Mouse (Mus musculus): ENCODE results near the gene Pigk.
"Not testable (repeated sequence)": the region's sequence is repeated elsewhere in the genome, so short reads cannot be mapped to it uniquely, and the experiment has no call there.

The Pigk gene

DNA sequence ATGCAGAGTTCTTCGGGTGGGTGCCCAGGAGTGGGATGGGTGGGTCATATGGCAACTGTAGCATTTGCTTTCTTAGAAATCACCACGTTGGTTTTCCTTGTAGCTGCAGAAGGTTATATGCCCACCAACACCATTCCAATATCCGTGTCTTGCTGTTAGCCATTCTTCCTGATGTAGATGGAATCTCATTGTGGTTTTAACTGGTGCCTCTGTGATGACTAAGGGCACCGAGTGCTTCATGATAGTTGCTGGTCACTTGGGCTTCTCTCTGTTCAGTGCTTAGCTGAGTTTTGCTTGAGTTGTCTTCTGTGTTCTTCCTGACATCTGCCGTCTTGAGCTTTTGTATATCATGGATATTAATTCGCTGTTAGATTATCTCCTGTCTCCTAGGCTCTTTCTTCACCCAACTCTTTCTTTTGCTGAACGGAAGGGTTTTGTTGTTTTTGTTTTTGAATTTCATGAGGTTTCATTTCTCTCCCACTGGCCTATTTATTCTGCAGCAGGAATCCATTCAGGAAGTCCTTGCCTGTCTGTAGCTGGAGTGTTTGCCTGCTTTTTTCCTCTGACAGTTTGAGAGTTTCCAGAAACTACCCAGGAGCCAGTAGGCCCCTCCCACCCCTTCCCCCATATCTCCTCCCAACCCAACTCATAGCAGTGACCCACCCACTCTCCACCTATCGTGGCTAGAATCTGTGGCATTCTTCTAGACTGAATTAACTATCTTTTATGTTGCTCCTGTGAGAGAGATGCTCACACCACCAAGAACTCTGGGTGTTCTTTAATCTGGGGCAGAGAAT, 50.8 kb downstream of the Pigk start:
- DNase-seq (ENCODE audit: low read depth, low spot score): no peak

DNA sequence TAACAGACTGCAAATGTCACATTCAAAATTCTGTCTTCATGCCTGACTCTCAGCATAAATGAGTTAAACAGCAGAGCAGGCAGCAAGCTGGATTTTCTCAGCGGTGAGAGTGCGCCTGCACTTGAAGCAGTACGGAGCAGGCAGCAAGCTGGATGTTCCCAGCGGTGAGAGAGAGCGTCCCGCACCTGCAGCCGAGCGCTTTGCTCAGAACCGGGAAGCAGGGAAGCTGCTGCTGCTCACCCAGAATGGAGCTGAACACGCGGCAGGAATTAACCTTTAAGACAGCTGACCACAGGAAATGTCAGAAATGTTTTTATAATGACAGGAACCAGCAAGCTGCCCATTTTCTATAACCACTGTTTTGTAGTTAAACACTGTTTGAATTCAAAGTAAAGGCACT, 53.6 kb downstream of the Pigk start:
- DNase-seq (ENCODE audit: low read depth, low spot score): no peak

DNA sequence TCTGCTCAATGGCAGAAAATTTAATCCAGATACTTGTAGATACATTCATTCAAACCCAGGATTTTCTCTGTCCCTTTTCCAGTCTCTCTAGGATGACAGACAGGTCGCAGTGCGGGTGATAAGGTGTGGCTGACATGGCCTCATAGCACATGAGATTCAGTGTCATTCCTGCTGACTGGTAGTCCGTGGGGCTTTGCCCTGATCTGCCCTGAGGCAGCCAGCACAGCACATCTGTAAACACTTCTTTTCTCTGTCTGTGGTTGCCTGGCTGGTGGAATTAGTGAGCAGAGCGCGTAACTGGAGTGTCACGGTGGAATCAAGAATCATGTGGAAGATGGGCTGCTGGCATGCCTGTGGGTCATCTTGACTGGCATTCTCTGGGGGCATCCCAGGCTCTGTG, 56.2 kb downstream of the Pigk start:
- DNase-seq (ENCODE audit: low read depth, low spot score): no peak

DNA sequence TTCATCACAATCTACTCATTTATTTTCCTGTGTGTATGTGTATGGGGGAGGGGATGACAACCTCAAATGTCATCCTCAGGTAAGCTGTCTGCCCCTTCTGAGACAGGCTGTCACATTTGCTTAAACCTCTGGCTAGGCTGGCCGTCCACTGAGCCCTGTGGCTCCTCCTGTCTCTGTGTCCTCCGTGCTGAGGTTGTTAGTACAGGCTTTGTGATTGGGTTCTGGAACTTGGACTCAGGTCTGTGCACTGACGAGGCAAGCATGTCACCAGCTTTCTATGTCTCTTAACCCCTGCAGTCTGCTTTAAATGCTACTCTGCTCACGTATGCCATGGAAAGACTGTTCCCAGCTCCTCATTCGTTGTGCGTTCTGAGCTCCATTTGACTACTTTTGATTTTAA, 62.5 kb downstream of the Pigk start:
- no peak for DNase-seq (ENCODE audit: low read depth, low spot score)

DNA sequence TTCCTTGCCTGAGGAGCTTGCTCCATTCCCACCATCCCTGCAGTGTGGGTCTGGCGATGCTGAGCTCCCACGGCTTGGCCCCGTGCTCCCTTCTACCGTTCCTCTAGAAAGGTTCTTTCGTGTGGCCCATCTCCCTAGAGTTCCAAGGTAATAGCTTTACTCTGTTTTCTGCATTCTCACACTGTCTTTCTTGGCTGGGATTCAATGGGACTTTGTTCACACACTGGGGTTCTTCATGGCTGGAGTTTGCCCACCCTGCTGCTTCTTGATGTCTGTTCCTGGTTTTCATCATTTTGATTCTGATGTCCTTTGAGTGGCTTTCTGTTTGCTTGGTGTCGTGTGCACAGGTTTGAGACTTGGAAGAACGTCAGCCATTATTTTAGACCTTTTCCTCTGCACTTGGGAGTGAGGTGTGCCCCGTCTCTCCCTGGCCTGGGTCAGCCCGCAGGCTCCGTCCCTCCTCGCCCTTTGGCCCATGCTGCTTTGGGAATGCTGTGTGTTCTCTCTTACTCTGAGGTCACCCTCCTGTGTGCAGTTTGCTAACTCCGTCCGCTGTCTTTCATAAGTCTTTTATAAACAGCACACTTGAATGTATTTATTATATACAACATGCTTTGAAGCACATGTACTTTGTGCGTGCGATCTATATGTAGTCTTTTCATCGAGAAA, 63.1 kb downstream of the Pigk start:
- DNase-seq (ENCODE audit: low read depth, low spot score): no peak

DNA sequence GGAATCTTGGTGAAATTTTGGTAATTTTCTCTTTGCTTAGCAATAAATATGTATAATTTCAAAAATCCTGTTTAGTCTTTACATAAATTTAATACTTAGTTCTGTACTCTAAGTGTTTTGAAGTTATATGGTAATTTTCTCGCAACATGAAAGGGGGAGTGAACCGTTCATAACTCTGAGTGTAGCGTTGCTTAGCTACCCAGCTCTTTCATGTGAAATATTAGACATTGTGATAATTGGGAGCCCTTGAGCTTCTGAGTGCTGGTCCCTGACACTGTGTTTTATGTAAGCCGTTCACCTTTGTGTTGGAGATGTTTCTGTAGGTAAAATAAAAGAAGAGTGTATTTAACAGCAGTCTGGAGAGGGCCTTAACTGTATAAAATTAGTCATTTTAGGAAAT, 65.9 kb downstream of the Pigk start:
- DNase-seq (ENCODE audit: low read depth, low spot score): no peak

DNA sequence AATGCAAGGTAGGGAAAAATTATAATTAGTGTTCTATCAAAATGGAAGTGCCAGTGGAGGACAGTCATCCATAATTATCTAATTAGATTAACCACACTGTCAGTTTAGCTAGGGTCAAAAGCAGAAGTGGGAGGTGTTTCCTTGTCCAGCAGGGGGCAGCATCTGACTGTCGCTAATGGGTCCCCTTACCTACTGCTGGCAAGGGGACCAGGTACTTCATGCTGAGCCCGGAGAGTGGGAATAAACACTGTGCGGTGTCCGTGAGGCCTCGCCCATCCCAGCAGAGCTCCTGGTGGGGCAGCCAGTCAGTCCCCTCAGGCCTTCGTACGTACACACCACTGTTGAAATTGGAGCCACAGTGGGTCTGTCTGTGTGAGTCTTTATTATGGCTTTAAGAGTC, 69.9 kb downstream of the Pigk start:
- DNase-seq (ENCODE audit: low read depth, low spot score): peak; percentile 69

DNA sequence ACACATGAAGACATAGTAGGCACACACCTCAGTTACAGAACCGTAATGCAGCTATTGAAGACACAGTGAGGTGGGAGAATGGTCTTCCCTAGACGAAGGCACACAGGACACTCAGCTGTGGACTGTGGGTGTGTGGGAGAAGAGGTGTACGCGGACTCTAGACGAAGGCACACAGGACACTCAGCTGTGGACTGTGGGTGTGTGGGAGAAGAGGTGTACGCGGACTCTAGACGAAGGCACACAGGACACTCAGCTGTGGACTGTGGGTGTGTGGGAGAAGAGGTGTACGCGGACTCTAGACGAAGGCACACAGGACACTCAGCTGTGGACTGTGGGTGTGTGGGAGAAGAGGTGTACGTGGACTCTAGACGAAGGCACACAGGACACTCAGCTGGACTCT, 70.5 kb downstream of the Pigk start:
- DNase-seq (ENCODE audit: low read depth, low spot score): not testable (repeated sequence)

DNA sequence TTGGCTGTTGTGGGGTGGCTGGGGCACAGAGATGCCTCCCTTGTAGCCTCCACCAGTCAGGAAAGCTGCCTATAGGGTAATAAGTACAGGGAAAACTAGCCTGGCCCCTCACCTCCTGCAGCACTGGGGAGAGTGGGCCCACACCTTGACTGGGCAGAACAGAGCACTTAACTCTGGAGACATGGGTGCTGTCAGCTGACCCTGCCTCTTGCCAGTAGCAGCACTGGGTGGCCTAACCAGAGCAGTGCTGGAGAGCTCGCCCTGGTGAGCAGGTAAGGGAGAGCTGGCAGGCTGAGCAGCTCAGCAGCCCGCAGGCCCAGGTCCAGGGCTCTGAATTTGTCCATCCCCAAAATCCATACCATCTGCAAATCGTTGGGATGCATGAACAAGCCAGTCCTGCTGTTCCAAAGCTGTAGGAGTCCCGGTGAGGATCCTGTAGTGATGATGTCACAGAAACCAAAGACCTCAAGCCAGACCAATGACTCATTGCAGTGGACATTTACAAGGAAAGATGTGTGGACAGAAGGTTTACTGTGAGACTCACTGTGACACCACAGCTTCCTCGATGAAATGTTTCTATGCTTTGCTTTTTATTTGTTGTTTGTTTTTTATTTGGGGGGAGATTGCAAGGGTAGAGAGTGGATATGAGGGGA, 74.5 kb downstream of the Pigk start:
- not testable (repeated sequence) for DNase-seq (ENCODE audit: low read depth, low spot score)

DNA sequence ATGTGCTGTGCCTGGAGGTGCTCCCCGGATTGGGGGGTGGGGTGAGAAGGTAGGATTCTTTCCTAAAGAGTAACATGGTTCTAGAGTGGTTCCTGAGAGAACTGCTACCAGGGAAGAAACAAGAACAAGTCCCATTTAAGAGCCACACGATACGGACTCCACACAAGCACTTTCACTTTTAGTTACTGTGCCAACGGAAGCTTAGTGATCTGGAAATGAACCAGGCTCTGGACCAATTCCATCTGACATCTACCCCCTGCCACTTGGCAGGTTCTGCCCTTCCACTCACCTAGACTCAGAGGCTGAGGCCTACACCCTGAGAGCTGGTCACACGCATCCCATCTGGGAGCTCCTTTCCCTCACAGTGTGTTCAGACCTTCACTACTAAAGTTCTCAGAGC, 78.7 kb downstream of the Pigk start:
- DNase-seq (ENCODE audit: low read depth, low spot score): no peak

DNA sequence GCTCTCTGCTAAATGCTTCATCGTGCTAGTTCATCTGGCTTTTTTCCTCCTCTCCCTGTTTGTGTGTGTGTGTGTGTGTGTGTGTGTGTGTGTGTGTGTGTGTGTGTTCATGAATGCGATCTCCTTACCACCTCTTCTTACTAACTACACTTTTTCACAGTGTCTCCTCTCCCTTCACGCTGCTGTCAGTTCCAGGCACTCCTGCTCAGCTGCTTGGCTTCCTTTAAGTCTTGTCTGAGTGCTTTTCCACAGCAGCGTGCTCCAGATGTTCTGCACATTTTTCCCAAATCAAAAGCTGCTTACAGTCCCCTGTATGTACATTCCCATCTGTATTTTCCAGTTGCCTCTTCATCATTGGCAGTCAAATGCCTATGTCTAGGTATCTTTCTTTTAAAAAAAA, 79.1 kb downstream of the Pigk start:
- DNase-seq (ENCODE audit: low read depth, low spot score): peak; percentile 16

DNA sequence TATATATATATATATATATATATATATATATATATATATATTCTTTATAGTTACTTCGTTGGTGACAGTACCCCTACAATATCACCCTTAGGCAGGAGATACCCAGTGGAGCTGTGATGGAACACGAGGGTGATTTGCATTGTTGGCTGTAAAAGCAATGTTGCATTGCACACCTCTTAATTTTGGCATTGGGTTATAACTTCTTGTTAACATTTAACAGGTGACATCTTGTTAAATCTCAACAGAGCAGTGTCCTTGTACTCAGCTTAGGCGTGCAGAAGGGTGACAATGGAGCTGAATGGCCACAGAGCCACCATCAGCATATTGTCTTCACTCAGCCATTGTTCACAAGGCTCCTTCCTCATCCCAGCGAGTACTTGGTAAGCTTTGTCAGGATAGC, 82.3 kb downstream of the Pigk start:
- no peak for DNase-seq (ENCODE audit: low read depth, low spot score)

DNA sequence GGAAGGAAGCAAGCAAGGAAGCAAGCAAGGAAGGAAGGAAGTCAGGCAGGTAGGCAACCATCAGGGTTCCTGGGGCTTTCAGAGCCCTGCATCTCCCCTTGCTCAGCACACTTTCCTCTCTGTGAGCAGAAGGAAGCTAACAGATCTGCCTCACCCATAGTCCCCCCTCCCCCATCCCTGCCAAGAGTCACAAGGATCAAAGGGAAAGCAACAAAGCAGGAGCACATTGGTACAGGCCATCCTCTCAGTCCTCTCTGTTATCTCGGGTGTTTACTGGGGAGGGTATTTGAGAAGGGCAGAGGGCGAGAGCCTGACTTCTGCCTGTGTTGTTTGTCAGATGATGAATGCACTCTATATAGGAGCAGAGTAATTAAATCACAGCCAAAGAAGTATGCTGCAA, 83.5 kb downstream of the Pigk start:
- no peak for DNase-seq (ENCODE audit: low read depth, low spot score)

DNA sequence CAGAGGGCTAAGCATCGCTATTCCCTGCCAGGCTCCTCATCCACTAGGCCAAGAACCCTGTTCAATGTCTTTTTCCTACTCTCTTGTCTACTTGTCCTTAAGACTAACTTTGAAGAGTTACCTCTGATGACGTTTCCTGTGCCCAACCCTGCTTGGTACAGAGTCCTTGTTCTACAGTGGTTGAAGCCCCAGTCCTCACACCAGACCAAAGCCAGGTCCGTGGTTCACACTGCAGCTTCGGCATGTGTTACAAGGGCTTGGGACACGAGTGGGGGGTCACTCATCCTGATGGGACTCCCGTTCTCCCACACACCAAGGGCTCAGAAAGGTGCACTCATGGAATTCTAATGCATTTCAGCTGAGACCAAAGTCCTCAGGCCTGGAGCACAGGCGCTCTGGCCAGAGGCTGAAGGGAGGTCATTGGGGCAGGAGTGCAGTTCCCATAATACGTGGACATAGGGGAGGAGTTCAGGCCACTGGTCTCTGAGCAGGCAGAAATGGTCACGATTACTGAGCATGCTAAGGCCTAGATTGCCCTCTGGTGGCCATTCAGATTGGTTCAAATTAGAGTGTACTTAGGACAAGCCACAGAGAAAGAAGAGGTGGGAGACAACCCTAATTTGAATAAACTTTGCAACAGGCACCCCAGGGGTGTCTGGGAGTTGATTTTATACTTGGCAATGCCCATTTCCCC, 86.0 kb downstream of the Pigk start:
- DNase-seq (ENCODE audit: low read depth, low spot score): peak; percentile 34

DNA sequence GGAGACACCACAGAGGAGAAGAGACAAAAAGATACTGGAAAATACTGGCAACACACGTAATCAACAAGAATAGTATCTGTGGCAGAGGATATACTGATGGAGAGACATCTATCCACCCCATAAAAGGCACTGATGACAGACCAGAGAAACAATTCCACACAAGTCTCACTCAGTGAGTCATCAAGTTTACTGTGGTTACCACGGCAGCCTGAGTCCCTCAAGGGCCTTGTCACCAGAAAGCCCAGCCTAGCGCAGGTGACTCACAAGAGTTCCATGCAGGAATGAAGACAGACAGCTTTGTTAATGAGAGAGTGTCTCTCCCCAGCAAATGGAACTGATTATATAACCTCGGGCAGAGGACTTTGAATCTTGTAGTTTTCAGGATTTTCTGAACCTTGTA, 100.0 kb downstream of the Pigk start:
- no peak for DNase-seq (ENCODE audit: low read depth, low spot score)

DNA sequence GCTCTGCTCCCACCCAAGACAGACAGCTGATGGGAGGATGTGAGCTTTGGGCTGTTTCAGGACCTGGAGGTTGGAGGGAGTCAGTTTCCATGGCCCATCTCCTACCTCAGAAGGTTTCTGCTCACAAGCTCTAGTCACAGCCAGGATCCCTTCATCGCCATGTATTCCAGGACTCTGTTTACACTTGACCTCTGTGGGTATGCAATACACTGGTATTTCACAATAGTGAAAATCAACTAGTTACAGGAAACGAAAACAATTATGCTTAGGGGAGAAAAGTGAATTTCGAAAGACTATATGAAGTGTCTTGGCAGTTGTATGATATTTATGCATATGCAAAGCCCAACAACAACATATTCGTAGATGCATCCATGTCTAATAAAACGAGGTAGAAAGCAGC, 101.2 kb downstream of the Pigk start:
- DNase-seq (ENCODE audit: low read depth, low spot score): no peak

DNA sequence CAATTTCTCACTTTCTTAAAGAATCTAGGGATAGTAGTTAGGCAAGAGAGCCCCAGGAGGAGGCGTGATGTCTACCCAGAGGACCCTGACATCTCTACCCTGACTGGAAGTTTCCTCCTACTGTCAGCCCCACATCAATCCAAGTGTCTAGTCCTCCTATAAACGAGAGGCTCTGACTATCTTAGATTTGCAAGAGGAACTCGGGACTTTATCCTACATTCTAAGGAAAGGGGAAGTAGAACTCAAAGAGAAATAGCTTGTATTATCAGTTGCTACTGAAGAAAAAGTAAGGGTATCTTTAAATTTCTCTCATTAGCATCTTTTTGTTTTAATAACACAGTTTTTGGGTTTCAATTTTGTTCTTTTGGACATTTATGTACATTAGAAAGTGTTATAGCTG, 106.5 kb downstream of the Pigk start:
- no peak for DNase-seq (ENCODE audit: low read depth, low spot score)

DNA sequence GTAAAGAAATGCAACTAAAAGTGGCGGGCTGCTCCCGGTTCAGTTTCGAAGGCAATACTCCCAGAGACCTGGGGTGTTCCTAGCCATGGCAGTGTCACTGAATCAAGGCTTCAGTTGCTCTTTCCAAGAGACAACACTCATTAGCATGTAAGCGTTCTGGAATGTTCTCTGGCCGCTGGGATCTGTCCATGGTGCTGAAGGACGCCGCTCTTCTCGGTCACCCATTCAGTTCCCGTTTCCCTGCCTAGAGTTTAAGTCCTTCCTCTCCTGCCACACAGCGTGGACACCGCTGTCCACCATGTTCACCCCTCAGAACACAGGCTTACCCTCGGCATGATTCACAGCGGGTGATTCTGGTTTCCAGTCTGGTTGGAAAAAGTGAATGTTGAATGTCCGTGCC, 107.3 kb downstream of the Pigk start:
- DNase-seq (ENCODE audit: low read depth, low spot score): peak; percentile 83

DNA sequence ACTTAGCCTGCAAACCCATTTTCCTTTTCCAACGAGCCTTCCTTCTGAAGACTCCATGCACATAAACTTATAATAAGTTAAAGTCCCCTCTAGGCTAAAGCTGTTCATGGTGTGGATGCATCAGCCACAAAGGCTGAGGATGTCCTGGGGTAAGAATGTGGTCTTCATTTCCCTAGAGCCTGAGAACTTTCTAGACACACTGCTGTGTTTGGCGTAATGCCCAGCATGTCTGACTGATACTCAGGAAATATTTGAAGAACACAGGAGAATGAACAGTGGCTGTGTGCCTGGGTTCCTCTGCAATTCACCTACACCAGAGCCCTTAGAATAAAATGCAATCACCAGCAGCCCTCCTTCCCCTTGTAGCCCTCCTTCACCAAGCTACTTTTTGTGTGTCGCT, 117.5 kb downstream of the Pigk start:
- DNase-seq (ENCODE audit: low read depth, low spot score): no peak

DNA sequence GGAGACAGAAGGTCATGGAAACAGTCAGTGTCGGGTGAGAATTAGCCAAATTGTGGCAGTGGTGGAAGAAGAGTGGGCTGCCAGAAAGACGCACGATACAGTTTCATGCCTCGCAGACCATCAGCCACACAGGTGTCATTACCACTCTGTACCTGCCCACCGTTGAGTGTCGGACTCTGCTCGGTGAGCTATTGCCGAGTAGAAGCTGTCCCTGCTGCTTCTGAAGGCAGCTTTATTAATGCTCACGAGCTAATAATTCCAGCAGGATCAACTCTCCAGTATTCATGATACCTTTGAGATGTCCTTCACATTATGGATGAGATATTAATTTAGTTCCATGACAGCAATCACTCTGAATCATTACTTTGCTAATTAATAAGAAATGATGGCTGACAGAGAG, 118.1 kb downstream of the Pigk start:
- DNase-seq (ENCODE audit: low read depth, low spot score): no peak

DNA sequence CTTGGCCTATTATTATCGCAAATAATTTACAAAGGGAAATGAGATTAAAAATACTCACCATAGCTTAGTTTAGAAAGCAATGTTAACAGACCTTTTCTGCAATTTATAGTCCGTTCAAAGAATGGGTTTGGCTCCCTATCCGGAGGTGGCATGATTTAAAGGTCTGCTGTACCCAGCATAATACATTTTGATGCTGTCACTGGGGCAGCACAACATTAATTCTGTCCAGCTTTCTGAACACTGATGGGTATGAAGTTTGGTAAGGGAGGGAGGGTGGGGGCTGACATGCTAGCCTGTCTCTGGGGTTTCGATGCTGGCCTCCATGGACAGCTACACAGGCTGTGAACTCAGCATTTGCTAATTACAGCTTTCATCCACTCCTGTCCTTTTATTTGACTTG, 118.5 kb downstream of the Pigk start:
- DNase-seq (ENCODE audit: low read depth, low spot score): no peak

DNA sequence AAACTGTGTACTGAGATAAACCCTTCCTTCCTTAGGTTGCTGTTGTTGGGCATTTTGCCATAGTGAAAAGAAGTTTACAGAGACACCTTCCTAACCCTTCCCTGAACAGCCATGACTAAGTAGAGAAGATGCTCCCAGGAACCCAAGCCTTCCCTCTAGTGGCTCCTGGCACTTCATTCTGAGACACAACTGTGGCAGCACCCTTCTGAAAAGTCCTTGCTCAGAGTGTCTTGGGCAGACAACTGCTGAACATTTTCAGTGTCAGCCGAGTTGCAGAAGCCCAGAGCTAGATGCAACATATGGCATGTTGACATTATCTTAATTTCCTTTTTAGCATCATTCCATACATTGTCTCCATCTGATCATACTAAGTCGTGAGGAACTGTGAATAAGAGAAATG, 123.5 kb downstream of the Pigk start:
- DNase-seq (ENCODE audit: low read depth, low spot score): no peak
